Mouse (Mus musculus) heart, postnatal 14 days (tissue): ENCODE data around the gene Zgpat. TPM values are rescaled to one million over a fixed set of nuclear protein-coding genes. Genes with fewer than 3 reads are reported as not detected.

Source experiments
- DNase-seq, 2 experiments: peaks; one replicate each; pipeline ENCODE4 v3.0.0; 2021 to 2022
- intact Hi-C: fragments of 180-260 bp; cut with DNase I; formaldehyde crosslinking; loops from one replicate; pipeline ENCODE4 v1.15.1; 2025
- total RNA-seq, 2 experiments: library from RNA; stranded (reverse); gene quantifications; 2 replicates each; pipeline ENCODE4 v1.2.3; 2021

The Zgpat gene
- total RNA-seq, 2 experiments from 2014 or later, result 21.0 to 21.4 TPM

DNA sequence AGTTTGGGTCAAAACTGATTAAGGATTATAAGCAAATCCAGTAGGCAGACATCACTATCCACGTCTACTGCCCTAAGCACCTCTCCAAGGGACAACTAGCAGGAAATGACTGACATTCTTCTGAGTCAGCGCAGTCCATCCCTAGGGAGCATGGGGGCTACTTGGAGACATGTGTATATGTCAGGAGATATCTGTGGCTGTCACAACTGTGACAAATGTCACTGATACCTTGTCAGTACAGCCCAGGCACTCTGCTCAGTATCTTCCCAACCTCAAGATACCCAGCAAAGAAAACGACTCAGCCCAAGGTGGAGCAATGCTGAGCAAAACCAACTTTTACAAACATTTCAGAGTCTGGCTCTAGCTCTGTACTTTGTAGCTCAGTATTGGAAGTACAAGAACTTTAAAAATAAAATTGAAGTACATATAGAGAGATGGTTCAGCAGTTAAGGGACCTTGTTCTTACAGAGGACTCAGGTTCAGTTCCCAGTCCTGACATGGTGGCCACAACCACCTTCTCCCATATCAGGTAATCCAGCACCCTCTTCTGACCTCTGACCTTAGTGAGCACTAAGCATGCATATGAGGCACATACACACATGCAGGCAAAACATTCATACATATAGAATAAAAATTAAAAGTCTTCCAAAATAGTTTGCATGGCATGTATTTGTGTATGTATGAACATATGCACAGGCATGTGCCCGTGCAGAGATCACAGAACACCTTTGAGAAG is 56.3 kb downstream of the Zgpat start:
- intact Hi-C loops, result no loop called here
- no peak for DNase-seq

GRCm38 (mm10) chr2:181423834-181424233 is 59.1 kb downstream of the Zgpat start:
- no peak for DNase-seq
- intact Hi-C loops, result no loop called here

Other genes with a start within 250 kb of the Zgpat start
- gene Kcnq2, start 229.6 kb upstream of the Zgpat start, total RNA-seq, result under 1 TPM in 1 of 2 experiments, not detected in 1; 0.22 TPM
- gene Eef1a2, start 207.9 kb upstream of the Zgpat start, total RNA-seq, result 1,000 to 10,000 TPM in 1 of 2 experiments, 100 to 1,000 TPM in 1; 981 to 1,021 TPM
- gene Ppdpf, start 177.7 kb upstream of the Zgpat start, total RNA-seq, result 10 to 100 TPM; 45.2 to 49.2 TPM
- gene Ptk6, start 162.1 kb upstream of the Zgpat start, total RNA-seq, result not detected
- under 1 TPM; 0.17 to 0.61 TPM for gene Srms, start 151.7 kb upstream of the Zgpat start, total RNA-seq
- under 1 TPM in 1 of 2 experiments, not detected in 1; 0.20 TPM for gene Fndc11, start 144.9 kb upstream of the Zgpat start, total RNA-seq
- 10 to 100 TPM; 12.8 to 12.9 TPM for gene Helz2, start 122.9 kb upstream of the Zgpat start, total RNA-seq
- 10 to 100 TPM; 11.5 to 13.3 TPM for gene Gmeb2, start 76.9 kb upstream of the Zgpat start, total RNA-seq
- under 1 TPM in 1 of 2 experiments, not detected in 1; 0.24 TPM for gene Stmn3, start 50.4 kb upstream of the Zgpat start, total RNA-seq
- 10 to 100 TPM; 15.8 to 18.5 TPM for gene Rtel1, start 45.2 kb upstream of the Zgpat start, total RNA-seq
- gene Arfrp1, start 476 bp downstream of the Zgpat start, total RNA-seq, result 10 to 100 TPM; 43.9 to 44.0 TPM
- 1 to 10 TPM; 7.9 to 8.7 TPM for gene Lime1, start 15.2 kb downstream of the Zgpat start, total RNA-seq
- 10 to 100 TPM; 13.8 to 14.4 TPM for gene Zbtb46, start 94.5 kb downstream of the Zgpat start, total RNA-seq
- not detected for gene Abhd16b, start 128.3 kb downstream of the Zgpat start, total RNA-seq
- gene Tpd52l2, start 132.2 kb downstream of the Zgpat start, total RNA-seq, result 10 to 100 TPM; 63.4 to 68.9 TPM
- gene Dnajc5, start 155.6 kb downstream of the Zgpat start, total RNA-seq, result 10 to 100 TPM; 81.4 to 83.8 TPM
- gene Uckl1, start 220.0 kb downstream of the Zgpat start, total RNA-seq, result 10 to 100 TPM; 41.0 to 47.0 TPM
- gene Prpf6, start 226.9 kb downstream of the Zgpat start, total RNA-seq, result 10 to 100 TPM; 30.9 to 37.1 TPM
- gene Zfp512b, start 227.9 kb downstream of the Zgpat start, total RNA-seq, result 10 to 100 TPM; 20.4 to 27.3 TPM
- 1 to 10 TPM; 1.8 to 2.1 TPM for gene Samd10, start 234.3 kb downstream of the Zgpat start, total RNA-seq